Mouse (Mus musculus) retina, adult 2 months (tissue): Measurements from ENCODE around the gene Wdr92.

Experiments used
- DNase-seq: peaks from one replicate; pipeline ENCODE4 v3.0.0-alpha.2; 2012; ENCODE audit warnings: low read depth, low spot score

The Wdr92 gene

DNA sequence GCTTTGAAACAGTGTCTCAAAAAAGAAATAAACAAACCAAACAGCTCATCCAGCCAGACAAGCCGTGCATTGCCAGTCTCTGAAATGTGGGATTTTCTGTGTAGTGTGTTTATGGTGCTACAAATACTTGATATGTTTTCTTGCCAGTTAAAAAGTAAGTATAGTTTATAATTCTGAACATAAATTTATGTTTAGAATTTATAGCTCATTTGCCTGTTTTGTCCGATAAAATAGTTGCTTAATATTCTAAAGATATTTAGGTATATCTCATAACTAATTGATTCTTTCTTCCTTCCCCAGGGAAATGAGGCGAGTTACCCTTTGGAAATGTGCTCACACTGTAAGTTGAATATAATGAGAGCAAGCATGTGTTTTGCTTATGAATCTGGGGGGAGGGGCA, at the start of gene Wdr92:
Wdr92 (plus strand) TSS at position 301 of the 400 bp plus-strand sequence.
- DNase-seq: no peak

DNA sequence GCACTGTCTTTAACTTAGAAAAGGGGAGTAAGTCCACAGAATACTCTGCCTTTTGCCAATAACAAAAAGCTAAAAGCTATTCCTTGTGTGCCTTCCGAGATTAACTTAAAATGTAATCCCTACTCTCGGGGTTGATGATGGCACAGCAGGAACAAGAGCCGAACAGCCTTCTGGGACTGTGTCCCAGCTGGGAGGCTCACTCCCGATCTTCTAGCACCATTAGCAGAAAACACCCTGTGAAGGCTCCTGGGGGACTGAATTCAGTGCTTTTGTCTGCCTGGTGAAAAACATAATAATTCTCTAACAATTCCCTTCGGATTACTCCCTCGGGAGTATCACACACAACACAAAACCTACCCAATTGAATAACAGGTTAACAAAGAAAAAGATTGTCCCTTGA, 46.3 kb upstream of the Wdr92 start:
- DNase-seq: no peak

DNA sequence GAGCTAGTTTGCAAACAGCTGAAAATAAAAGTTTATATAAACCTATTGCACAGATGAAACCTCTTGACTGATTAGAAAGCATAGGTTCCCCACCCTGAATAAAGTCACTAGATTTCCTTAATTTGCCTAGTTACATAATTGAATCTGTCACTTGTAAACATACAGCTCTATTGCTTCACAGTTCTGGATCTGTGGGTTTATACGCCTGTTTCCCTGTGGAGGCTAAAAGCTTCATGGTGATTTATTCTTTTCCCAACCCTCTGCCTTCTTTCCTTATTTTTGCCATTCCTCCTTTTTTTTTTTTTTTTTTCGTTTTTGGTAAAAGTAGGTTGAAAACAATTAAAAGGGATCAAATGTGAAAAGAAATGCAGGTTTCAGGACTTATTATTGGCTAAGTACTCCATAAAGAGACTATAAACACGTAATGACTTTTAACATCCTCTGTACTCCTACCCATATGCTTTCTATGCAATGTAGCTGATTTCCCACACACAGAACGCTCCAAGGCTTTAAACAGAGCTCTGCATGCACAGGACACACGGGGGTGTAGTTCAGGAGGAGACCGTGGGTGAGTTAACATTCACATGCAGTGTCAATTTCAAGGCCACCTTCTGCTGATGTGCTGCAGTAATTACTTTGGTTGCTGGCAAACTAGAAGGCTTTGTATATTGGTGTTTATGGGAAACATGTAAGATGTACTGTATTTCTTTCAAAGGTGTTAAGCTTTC, 43.4 kb upstream of the Wdr92 start:
- no peak for DNase-seq

DNA sequence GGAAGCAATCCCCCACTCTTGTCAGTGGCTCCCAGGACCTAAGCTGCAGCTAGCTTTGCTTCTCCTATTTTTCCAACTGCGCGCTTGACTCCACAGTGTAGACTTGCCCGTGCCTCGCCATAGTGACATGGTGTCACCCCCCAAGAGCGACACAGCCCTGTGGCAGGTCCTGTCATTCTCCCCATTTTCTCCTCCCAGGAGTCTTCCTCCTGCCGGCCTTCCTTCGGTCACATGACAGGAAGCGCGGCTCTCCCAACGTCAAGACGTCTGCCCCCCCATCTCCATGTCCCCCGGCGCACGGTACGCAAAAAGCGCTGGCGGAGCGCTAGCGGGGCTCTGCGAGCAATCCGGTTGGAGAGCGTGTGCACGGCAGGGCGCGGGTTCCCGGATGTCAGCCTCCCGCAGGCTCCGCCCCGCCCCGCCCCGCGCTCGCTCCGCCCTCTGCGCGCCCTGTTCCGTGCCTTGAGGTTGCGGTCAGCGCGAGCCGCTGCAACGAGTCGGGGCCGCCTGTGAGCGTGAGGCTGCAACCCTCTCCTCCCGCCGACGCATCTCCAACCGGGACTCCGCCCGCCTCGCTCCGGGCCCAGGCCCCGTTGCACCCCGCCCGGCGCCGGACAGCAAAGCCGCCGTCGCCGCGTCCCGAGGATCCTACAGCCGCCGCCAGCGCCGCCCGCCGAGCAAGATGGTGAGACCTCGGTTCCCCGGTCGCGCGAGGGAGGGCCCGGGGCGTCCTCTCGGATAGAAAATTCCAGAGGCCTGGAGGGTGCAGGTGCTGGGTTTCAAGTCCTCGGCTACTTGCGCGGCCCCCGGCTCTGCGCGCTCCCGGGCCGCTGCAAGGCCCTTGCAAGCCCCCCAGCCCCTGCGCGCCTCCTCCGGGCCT, 22.8 kb upstream of the Wdr92 start, which contains the start of gene Ppp3r1:
Ppp3r1 (plus strand) TSS at position 406 of the 880 bp plus-strand sequence.
- peak; percentile 95 for DNase-seq

DNA sequence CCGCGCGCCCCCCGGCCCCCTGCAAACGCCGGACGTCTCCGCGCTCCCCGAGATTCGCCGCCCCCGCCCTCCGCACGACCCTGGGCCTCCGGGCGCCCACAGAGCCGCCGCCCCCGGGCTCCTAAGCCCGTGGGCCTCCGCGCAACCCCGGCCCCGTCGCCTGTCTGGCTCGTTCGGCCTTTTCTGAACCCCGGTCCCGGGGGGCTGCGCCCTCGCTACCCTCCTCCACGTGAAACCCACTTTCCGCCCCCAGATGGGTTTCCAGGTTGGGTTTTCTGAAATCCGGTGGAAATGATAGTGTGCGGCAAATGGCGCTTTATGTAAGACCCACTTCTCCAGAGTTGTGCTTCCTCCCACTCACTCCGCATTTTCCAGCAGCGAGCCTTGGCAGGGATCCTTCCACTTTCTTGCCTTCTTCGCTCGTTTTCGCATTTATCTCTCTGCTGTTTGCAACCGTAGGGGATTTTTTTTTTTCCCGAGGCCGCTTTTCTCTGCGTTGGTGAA, 22.1 kb upstream of the Wdr92 start:
- DNase-seq: no peak

DNA sequence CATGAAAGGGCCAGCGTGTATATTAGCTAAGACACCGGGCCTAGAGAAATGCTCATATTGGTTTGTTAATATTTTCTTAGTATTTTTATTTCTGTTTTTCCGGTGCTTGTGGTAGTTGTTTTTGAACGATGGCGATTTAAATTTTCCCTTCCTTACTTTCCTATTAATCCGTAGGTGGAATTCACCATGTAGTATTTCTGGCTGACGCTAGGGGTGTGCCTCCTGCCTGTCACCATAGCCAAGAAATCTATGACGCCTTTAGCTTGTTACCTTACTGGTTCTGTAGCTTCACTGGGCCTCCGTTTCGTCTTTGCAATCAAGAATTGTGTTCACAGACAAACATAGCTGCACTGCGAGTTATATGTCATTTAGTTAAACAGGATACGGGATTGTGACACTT, 21.7 kb upstream of the Wdr92 start:
- no peak for DNase-seq

DNA sequence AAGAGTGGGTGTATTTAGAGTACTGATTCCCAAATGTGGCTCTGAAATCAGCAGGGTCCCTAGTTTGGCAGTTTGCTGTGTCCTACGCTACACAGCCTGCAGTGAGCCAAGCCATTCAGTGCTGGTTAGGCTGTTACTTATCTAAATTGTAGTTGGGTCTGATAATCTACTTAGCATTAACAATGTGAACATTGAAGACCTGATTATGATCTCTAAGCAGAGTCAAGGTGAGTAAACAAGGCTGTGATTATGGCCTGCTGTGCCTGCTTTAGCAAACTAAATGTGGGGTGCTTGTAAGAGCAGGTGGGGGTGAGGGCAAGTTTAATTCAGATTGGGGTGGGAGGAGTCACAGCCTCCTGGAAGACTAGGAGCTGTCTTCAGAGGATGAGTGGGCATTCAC, 18.0 kb upstream of the Wdr92 start:
- peak; percentile 63 for DNase-seq

DNA sequence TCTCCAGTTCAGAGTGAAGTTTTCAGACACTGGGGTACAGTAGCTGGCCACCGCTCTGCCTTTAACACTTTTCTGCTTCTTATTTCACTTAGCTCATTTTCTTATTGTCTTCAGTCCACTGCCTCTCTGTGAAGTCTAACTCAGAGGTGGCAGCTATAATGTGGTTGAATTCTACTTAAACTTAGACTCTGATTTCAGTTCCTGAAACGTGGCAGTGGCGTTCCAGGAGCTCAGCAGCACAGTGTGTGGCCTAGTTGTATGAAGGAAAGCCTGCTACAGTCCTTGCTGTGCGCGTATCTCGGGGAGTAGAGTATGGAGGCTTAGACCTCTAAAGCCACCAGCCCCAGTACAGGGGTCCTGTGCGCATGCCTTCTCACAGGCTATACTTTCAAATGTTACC, 15.3 kb upstream of the Wdr92 start:
- no peak for DNase-seq

DNA sequence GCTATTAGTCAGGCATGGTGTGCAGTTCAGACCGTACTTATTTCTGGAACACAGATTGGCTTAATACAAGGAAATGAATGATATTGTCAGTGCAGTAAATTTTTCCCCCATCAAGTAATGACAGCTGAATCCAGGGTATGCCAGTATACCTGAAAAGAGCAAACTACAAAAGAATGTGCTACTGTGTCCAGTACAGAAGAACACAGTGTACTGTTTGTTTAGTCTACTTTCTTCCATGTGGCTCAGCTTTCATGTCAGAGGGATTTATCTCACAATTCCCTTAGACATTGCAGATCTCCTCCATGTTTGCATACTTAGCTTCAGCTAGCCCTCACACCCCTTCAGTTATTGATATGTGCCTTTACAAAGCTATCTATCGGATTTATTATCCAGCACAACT, 12.6 kb upstream of the Wdr92 start:
- DNase-seq: no peak

DNA sequence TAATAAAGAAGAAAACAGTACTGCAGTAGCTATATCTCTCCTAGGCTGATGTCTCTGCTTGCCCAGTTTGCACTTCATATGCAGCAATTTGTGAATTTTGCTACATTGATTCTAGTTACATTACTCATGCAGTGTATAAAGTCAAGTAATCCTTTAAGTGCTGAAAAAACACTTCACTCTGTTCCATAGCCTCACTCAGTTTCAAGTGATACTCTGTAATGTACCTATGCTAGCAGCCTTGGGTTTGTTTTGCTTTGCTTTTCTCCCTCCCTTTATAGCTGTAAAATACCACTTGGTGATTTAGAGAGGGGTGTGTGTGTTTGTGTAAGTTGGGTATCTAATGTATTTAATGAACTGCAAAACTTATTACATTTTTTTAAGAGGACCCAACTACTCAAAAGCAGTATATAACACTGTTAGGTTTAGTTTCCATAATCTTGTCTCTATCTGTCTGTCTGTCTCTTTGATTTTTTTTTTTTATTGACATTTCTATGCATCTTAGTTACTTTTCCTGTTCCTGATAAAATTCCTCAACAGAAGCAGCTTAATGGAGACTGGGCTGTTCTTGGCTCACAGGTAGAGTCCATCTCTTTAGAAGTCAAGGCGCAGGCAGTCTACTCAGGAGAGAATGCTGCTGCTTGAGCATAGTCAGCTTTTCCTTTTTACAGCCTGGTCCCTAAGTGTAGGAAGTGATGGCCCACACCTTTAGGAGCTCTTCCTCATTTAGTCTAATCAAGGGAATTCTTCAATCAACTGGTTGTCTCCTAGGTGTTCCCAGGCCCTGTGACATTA, 10.8 kb upstream of the Wdr92 start:
- no peak for DNase-seq

DNA sequence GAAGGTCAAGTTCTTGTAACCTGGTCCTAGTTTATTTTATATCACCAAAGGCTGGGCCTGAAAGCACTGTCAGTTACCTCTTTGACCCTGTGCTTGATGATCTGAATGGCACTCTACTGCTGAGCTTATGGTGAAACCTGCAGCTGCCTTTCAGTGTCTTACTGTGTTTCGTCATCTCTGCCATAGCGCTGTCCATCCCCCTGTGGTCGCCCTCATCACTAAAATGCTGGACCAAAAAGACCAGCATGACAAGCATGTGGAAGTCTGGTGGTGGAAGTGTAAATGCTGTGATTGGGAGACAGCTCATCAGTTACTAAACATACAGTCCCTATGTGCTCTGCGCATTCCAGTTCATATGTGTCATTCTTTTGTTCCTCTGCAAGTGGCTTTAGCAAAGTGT, 9.6 kb upstream of the Wdr92 start:
- no peak for DNase-seq

DNA sequence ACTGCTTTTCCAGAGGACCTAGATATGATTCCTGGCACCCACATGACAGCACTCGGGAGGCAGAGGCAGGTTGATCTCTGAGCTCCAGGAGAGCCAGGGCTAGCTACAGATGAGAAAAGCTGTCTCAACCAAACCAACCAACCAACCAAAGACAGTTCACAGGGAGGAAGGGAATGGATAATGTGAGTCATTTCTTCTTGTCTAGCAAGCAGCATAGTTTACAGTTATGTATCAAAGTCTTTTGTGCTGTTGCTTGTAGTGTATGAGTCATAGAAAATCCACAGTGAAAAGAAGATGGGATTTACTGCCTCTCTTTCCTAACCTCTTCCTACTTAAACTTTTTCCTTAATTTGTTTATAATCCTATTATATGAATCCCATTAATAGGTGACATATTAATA, 5.3 kb upstream of the Wdr92 start:
- DNase-seq: no peak

DNA sequence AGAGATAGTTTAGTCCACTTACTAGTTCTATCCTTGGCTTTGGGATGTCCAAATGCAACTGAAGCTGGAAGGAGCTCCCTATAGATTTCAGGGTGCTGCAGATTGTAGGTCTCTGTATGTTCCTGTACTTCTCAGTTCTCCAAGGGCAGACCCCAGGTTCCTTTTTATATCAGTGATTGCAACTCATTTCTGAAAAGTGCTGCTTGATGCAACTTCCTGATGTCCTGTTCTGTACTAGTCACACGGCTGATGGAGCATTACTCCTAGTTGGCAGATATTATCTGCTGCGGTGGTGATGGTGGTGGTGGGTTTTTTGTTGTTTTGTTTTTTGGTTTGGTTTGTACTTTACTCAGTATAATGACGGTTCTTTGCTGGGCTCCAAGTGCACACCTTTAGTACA, 1.2 kb upstream of the Wdr92 start:
- no peak for DNase-seq

DNA sequence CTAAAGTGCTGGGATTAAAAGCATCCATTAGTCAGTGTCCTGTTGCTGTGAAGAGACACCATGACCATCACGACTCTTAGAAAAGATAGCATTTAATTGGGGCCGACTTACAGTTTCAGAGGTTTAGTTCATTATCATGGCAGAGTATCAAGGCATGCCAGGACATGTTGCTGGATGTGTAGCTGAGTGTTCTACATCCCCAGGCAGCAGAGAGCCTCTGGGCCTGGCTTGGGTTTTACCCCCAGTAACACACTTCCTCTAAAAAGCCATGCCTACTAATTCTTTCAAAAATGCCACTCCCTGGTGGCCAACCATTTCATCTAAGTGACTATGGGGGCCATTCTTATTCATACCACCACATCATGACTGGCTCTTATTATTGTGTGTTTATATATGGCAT, 1.3 kb downstream of the Wdr92 start:
- DNase-seq: no peak

DNA sequence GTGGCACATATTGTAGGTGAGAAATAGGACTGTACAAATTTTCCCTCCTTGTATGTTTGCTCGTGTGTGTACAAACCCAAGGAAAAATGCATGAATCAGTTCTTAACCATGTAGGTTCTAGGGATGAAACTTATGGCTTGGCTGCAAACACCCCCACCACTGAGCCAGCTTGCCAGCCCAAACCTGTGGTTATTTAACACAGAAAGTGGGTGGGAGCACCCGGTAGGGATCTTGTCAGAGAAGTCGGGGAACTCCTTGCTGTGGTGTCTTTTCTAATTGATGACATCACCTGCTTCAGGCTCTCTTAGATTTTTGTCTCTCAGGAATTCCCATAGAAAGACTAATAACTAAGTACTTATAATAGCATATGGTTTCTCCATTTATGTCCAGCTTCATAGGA, 5.7 kb downstream of the Wdr92 start:
- DNase-seq: no peak

DNA sequence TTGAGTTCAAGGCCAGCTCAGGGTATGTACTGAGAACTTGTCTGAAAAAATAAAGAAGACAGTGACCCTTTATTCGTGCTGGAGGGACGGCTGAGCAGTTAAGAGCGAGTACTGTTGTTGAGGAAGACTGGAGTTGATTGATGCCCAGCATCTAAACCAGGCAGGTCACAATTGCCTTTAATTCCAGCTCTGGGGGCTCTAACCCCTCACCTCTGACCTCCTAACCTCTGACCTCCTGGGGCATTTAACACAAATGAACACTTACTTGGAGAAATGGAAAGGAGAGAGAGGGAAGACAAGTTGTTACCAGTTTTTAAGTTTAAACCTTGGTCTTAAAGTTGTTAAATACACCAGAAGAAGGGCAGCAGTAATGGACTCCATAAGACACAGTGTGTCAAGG, 6.9 kb downstream of the Wdr92 start:
- no peak for DNase-seq

DNA sequence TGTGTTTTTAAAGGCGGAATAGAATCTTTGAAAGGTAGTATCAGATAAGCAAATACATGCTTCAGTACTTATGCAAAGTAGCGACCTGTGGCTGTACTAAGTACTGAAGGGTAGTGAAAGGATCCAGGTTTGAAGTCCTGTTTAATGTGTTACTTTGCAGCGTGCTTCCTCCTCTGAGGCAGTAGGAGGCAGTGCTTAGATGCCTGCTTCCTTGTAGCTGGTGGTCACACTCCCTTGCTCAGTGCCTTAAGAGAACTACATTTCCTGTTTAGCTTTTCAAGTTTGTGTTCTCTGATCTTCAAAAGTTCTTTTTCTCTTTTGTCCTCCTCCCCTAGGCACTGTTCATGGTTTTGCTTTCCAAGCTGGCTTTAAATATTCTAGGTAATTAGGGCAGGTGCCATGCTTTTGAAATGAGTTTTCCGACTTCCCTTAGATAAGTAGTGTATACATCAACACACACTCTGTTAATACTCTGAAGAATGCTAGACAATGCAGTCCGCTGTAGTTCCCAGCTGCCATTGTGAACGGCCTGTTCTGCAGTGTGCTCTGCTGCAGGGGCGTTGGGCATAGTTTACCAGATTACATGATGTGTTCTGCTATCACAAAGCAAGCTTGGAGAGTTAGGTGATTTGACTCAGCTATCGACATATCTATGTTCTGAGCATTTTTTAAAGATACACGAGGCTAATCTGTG, 10.4 kb downstream of the Wdr92 start:
- no peak for DNase-seq

DNA sequence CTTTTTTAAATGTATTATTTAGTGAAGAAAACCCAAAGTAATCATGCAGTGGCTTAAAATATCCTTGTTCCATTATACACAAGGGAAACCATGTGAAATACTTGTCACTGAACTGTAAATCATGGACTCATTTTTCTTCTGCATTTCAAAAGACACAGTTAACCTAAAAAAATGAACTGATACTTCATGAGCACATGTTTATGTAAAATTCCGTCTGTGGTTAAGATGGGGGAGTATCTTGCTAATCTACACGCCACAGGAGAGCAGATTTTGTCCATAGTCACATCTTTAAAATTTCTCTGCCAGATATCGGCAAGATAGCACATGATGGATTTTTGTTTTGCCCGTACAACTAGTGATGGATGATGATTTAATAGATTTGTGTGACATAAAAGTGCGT, 17.3 kb downstream of the Wdr92 start:
- no peak for DNase-seq

DNA sequence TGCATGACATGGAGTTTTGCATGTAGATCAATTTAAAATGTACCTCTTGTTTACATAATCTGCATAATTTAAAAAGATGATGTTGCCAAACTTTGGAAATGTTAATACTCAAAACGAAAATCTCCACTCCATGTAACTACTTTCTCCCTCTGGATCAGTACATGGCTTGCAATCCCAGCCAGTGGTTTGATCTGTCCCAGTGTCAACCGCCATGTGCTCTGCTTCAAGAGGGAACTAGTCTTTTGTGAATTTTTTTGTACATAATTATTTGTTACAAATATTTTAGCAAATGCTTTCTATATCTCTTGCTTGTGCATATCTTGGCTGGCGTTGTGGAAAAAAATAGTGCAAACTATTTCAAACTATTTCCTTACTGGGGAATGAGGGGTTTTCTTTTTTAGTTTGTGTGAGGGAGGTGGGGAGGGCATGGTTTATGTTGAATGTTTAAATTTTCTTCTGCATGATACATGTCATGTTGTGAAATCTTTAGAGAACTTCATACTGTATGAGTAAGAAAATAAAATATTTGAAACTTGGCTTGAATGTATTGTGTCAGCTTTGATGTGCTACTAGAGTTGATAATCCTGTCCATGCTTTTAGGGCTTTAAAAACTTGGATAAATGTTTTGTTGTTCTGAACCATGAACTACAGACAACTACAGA, 18.1 kb downstream of the Wdr92 start:
- no peak for DNase-seq

DNA sequence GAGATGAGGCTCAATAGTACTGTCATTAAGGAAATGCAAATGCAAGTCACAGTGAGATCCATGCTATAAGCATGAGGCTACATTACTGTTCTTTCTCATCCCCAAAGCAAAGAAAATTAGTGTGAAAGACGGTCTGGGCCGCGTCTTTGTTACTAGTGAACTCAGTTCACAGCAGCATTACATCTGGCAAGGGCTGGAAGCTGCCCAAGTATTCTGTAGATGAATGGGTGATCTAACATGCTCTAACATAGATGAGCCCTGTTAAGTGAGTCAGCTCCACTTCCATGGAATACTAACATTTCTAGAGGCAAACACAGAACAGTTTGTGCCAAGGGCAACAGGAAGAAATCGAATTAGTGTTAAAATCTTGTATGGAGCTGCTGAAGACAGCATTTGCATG, 19.0 kb downstream of the Wdr92 start:
- DNase-seq: no peak

DNA sequence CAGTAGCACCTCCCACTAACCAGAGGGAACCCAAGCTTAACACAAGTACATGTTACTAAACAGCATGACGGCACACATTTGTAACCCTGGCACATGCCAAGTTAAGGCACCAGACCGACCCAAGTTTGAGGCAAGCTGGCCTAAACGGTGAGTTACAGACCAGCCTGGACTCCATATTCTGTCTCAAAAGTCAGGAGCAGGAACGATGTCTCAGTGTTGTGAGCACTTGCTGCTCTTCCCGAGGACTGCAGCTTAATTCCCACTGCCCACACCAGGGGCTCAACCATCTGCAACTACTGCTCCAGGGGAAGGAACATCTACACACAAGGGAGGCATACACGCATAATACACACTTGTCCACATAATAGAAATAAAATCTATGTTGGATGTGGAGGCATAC, 20.6 kb downstream of the Wdr92 start:
- no peak for DNase-seq
